ENCODE assay signal across 8 mouse cellular contexts in the genomic region with DNA sequence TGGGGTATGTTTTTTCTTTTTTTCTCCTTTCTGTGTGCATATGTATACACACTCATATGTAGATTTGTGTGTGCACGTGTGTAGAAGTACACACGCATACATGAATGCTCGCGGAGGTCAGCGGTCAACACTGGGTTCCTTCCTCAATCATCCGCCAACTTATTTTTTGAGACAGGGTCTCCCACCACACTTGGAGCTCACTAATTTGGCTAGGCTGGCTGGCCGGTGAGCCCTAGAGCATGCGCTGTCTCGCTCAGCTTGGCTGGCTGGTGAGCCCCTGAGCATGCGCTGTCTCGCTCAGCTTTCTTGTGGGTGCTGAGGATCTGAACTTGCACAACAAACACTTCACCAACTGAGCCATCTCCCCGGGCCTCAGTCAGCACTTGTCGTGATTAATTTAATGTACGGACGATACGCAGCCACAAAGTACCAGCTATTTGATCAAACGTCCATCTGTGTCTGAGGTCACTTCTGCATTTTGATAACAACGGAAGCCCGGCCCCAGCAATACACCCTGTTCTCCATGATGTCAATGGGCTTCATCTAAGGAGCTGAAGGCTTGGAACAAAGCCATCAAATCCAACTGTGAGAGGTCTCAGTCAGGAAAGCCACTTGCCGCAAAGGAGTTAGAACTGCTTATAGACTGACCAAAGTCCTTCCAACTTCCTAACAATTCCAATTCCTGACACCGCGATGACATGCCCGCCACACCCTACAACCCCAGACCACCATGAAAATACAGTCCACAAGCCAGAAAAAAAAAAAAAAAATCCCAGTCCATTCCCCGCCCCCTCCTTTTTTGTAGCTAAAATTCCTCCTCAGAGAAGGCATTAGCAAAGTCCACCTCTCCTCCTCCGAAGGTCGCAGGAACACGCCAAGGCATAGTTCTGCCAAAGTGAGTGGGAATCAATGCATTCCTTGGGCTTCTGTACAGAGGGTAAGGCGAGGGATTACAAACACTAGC. TPM values are rescaled to one million over a fixed set of nuclear protein-coding genes. Genes with fewer than 3 reads are reported as not detected.
DNase-seq lines count a peak whose midpoint lies in the region; ATAC-seq lines count a peak whose summit lies in the region.

No protein-coding gene starts in this region.

- DNase-seq in adrenal gland, adult (ENCODE audit: inconsistent age in 2 of 2, low spot score in 1 of 2): peak; percentile 39 to 48
- no peak for DNase-seq in adrenal gland, adult 18-20 months (ENCODE audit: low spot score in 2 of 2)
- DNase-seq in embryo, embryonic 11 days: peak; percentile 45
- DNase-seq in heart, postnatal 14 days: peak; percentile 12 to 18
- DNase-seq in naive thymus-derived CD4-positive, alpha-beta T cell, adult 2 months (ENCODE audit: low read depth): peak; percentile 44
- DNase-seq in cerebellum, postnatal 14 days: no peak

- 0 out of 2 replicates have a peak, but pooled peaks have one; percentile 36 for ATAC-seq in liver, embryonic 12.5 days
- no peak for ATAC-seq in inflammation-experienced regulatory T-cells, adult 6 months

- no peaks in the 10 kb centered on the region for H3K9me3 ChIP-seq in liver, embryonic 12.5 days (replicated peaks)

- WGBS in liver, embryonic 12.5 days (ENCODE audit: insufficient replicate concordance): 32% methylated on average over 28 of the region's 28 CpGs

- peak overlapping the region; percentile 22 for H3K4me3 ChIP-seq in liver, embryonic 12.5 days

- peak overlapping the region; percentile 54 for H3K4me2 ChIP-seq in liver, embryonic 12.5 days

- H3K36me3 ChIP-seq in liver, embryonic 12.5 days: no peaks in the 10 kb centered on the region

- H3K27me3 ChIP-seq in liver, embryonic 12.5 days (replicated peaks): peaks cover 4% of the 10 kb centered on the region; the same call in 1 of the 2 replicates

- H3K27ac ChIP-seq in liver, embryonic 12.5 days: no peak overlapping the region

- no peak overlapping the region for H3K9ac ChIP-seq in liver, embryonic 12.5 days

- intact Hi-C loops in heart, postnatal 14 days (cut with DNase I): loop anchor here (5.0 kb wide), 1 partner anchor 425 kb away; a partner anchor contains a TSS

- peaks cover 37% of the 10 kb centered on the region for H3K4me1 ChIP-seq in liver, embryonic 12.5 days

RNA-seq across cellular contexts. Expression of a gene that starts 29.6 kb away (rescaled TPM):
- 100 to 1,000 TPM in 1 of 2 experiments, 10 to 100 TPM in 1; 97.8 to 113 TPM for total RNA-seq in adrenal gland, adult 18-20 months (2021)
- total RNA-seq in heart, postnatal 14 days (2021): 100 to 1,000 TPM; 102 to 103 TPM
- 103 and 105 TPM in 2 replicates for polyA plus RNA-seq in liver, embryonic 12.5 days (2016; fragmentation: Nextera tagmentation; extraction: Ambion mirVana)
- polyA plus RNA-seq in inflammation-experienced regulatory T-cells, adult 6 months (2017; shearing (Covaris generic)): 100 to 1,000 TPM; 506 to 623 (median 523) TPM

Comparison
In these comparisons a context has a peak if more than half of its experiments do, and no peak if none do; other contexts are left out.
1. DNase-seq: peak in adrenal gland, adult (2 of 2), embryo, embryonic 11 days (single experiment), heart, postnatal 14 days (2 of 2) and naive thymus-derived CD4-positive, alpha-beta T cell, adult 2 months (single experiment); none in adrenal gland, adult 18-20 months (0 of 2) and cerebellum, postnatal 14 days (0 of 2).